Mouse (Mus musculus) brain, embryonic 18.5 days (tissue): ENCODE measurements around the gene Hps3.
A peak's percentile ranks its signal among the peaks of the same experiment; 100 is the strongest.

Experiments used
- DNase-seq: peaks from one replicate; pipeline ENCODE4 v3.0.0-alpha.2; 2012; ENCODE audit warnings: low read depth, low spot score

Gene Hps3

GRCm38 (mm10) chr3:20007275-20007674 is 27.8 kb downstream of the Hps3 start:
- DNase-seq, result no peak

- DNase-seq, result no peak
Observed at GRCm38 (mm10) chr3:20005611-20006010, 29.5 kb downstream of the Hps3 start.

GRCm38 (mm10) chr3:20004422-20004821 is 30.7 kb downstream of the Hps3 start:
- no peak for DNase-seq

GRCm38 (mm10) chr3:20002786-20003185 is 32.3 kb downstream of the Hps3 start:
- no peak for DNase-seq

GRCm38 (mm10) chr3:20000806-20001205 is 34.3 kb downstream of the Hps3 start:
- DNase-seq, result no peak

- DNase-seq, result no peak
Observed at GRCm38 (mm10) chr3:19999551-19999950, 35.6 kb downstream of the Hps3 start.

GRCm38 (mm10) chr3:19992388-19992787 is 42.7 kb downstream of the Hps3 start:
- no peak for DNase-seq

- no peak for DNase-seq
Observed at GRCm38 (mm10) chr3:19990031-19990430, 45.1 kb downstream of the Hps3 start.

GRCm38 (mm10) chr3:19986123-19986522 is 49.0 kb downstream of the Hps3 start:
- no peak for DNase-seq

- DNase-seq, result no peak
Observed at GRCm38 (mm10) chr3:19982846-19983245, 52.3 kb downstream of the Hps3 start.

- DNase-seq, result no peak
Observed at GRCm38 (mm10) chr3:19981156-19981555, 54.0 kb downstream of the Hps3 start.

- DNase-seq, result no peak
Observed at GRCm38 (mm10) chr3:19978474-19978873, 56.6 kb downstream of the Hps3 start.

- DNase-seq, result no peak
Observed at GRCm38 (mm10) chr3:19966072-19966471, 69.0 kb downstream of the Hps3 start.

- no peak for DNase-seq
Observed at GRCm38 (mm10) chr3:19965239-19965638, 69.9 kb downstream of the Hps3 start.

- no peak for DNase-seq
Observed at GRCm38 (mm10) chr3:19964625-19965188, 70.4 kb downstream of the Hps3 start.

GRCm38 (mm10) chr3:19962769-19963513 is 72.2 kb downstream of the Hps3 start:
- DNase-seq, result no peak

- DNase-seq, result no peak
Observed at GRCm38 (mm10) chr3:19961341-19961740, 73.8 kb downstream of the Hps3 start.

- DNase-seq, result no peak
Observed at GRCm38 (mm10) chr3:19960570-19961114, 74.5 kb downstream of the Hps3 start.

- no peak for DNase-seq
Observed at GRCm38 (mm10) chr3:19958983-19959382, 76.1 kb downstream of the Hps3 start.

GRCm38 (mm10) chr3:19958031-19958430 is 77.1 kb downstream of the Hps3 start:
- DNase-seq, result no peak

- DNase-seq, result no peak
Observed at GRCm38 (mm10) chr3:19956885-19957284, 78.2 kb downstream of the Hps3 start, which contains the start of gene Cp. Gene Cp, plus strand, starts transcription at chr3:19957054.

GRCm38 (mm10) chr3:19953865-19954264 is 81.2 kb downstream of the Hps3 start:
- peak; percentile 3 for DNase-seq

- no peak for DNase-seq
Observed at GRCm38 (mm10) chr3:19953425-19953824, 81.7 kb downstream of the Hps3 start.
